Mouse (Mus musculus) heart, embryonic 15.5 days (tissue): ENCODE data around the gene Gpt2. TPM values are rescaled to one million over a fixed set of nuclear protein-coding genes. Genes with fewer than 3 reads are reported as not detected.

Experiments
- ATAC-seq: fragments of 200-750 bp; cut with Nextera tagmentation; replicated peaks from 2 replicates; pipeline ENCODE4 v1.8.0; 2017; ENCODE audit warnings: low read depth, moderate TSS enrichment; ENCODE audit not compliant: insufficient number of reproducible peaks, insufficient read depth, low FRiP score
- H3K27ac ChIP-seq: fragments of 300-500 bp; sonication (generic); 2 replicates; pipeline ENCODE4 v1.5.1; 2015; ENCODE audit warnings: mild to moderate bottlenecking, inconsistent platforms
- H3K27me3 ChIP-seq: fragments of 300-500 bp; sonication (generic); 2 replicates; pipeline ENCODE4 v1.6.1; 2015; ENCODE audit warnings: inconsistent platforms
- H3K36me3 ChIP-seq: fragments of 300-500 bp; sonication (generic); 2 replicates; pipeline ENCODE4 v1.6.1; 2015; ENCODE audit warnings: mild to moderate bottlenecking, inconsistent platforms
- H3K4me1 ChIP-seq: fragments of 300-500 bp; sonication (generic); replicated peaks from 2 replicates; pipeline ENCODE4 v1.6.1; 2015; ENCODE audit warnings: inconsistent platforms
- H3K4me2 ChIP-seq: fragments of 300-500 bp; sonication (generic); 2 replicates; pipeline ENCODE4 v1.6.1; 2015; ENCODE audit warnings: inconsistent platforms, mild to moderate bottlenecking, moderate library complexity
- H3K4me3 ChIP-seq: fragments of 300-500 bp; sonication (generic); 2 replicates; pipeline ENCODE4 v1.5.1; 2015; ENCODE audit warnings: mild to moderate bottlenecking, inconsistent platforms
- H3K9ac ChIP-seq: fragments of 300-500 bp; sonication (generic); 2 replicates; pipeline ENCODE4 v1.6.1; 2015; ENCODE audit warnings: mild to moderate bottlenecking, inconsistent platforms
- H3K9me3 ChIP-seq: fragments of 300-500 bp; sonication (generic); replicated peaks from 2 replicates; pipeline ENCODE4 v1.6.1; 2016; ENCODE audit warnings: inconsistent platforms
- WGBS: fragments of 180-500 bp; shearing (Covaris S2); methylation state at CpG from one replicate; pipeline ENCODE4 v1.1.7; 2015; ENCODE audit warnings: mixed read lengths; 5-methylcytosine and 5-hydroxymethylcytosine counted together
- polyA plus RNA-seq: library from polyadenylated mRNA; unstranded; fragments of >200 nt; fragmentation: Nextera tagmentation; extraction: Ambion mirVana; gene quantifications from 2 replicates; pipeline ENCODE4 v1.2.1, GENCODE M21; 2015

Gpt2 gene
- polyA plus RNA-seq, 1 experiment from 2014 or later = 5.5 TPM

DNA sequence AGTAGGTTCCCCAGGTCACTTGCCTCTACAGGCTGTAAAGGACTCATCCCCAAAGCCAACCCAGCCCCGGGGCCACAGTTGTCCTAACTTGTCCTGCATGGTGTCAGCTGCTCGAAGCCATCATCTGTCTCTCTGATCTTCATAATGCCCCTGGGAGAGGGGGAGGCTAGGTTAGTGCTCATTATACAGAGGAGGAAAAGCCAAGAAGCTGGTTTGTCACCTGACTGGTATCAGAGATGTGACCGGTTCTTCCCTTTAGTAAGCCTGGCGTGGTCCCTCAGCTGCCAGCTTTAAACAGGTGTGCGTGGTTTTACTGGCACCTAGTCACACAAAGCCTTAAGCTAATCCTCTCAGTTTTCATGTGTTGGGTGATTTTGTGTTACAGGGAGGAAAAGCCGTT is 12.3 kb downstream of the Gpt2 start:
- WGBS = 92% methylated on average over 6 of the region's 6 CpGs
- Histone ChIP-seq H3K4me3 (no peak overlapping the region), H3K27ac (no peak overlapping the region), H3K4me1 (peaks cover 13% of the 10 kb centered on the region), H3K36me3 (no peaks in the 10 kb centered on the region), H3K9me3 (no peaks in the 10 kb centered on the region), H3K4me2 (no peak overlapping the region), H3K9ac (no peak overlapping the region), H3K27me3 (no peaks in the 10 kb centered on the region)
- no peak for ATAC-seq

DNA sequence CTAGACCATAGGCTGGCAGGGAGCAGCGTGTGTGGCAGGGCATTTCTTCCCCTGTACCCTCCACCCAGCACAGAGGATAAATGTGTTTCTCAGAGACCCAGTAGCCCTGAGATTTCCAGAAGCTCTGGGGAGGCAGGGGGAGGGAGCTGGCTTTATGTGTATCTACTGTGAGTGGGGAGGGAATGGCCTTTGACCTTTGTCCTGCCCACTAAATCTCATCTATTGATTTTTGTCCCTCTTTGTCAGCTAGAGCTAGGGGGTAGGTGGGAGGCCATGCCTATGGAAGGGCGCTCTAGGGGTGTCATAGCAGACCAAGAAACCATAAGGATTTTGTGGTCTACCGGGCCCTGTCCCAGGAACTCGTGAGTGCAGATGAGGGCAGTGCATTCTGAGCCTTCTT is 14.2 kb downstream of the Gpt2 start:
- Histone ChIP-seq H3K27me3 (no peaks in the 10 kb centered on the region), H3K4me3 (no peak overlapping the region), H3K4me2 (no peak overlapping the region), H3K27ac (no peak overlapping the region), H3K4me1 (peaks cover 3% of the 10 kb centered on the region), H3K36me3 (no peaks in the 10 kb centered on the region), H3K9ac (no peak overlapping the region), H3K9me3 (no peaks in the 10 kb centered on the region)
- ATAC-seq = no peak
- 79% methylated on average over 4 of the region's 4 CpGs for WGBS

DNA sequence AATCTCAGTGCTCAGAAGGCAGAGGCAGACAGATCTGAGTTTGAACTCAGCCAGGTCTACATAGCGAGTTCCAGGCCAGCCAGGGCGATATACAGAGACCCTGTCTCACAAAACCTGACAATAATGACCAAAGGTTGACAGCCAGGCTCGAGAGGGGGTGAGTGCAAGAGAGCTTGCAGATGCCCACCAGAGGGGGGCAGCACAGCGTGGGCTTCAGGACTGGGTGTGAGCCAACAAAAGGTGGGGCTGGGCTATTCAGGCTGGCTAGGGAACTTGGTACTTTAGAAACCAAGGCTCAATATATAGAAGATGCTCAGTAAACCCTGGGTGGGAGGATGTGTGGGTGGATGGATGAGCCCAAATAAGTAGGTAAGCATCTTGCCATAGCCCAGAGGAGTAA is 16.3 kb downstream of the Gpt2 start:
- Histone ChIP-seq H3K4me1 (no peaks in the 10 kb centered on the region), H3K27ac (no peak overlapping the region), H3K27me3 (no peaks in the 10 kb centered on the region), H3K4me3 (no peak overlapping the region), H3K36me3 (no peaks in the 10 kb centered on the region), H3K4me2 (no peak overlapping the region), H3K9me3 (no peaks in the 10 kb centered on the region), H3K9ac (no peak overlapping the region)
- WGBS = 74% methylated on average over 4 of the region's 4 CpGs
- no peak for ATAC-seq

DNA sequence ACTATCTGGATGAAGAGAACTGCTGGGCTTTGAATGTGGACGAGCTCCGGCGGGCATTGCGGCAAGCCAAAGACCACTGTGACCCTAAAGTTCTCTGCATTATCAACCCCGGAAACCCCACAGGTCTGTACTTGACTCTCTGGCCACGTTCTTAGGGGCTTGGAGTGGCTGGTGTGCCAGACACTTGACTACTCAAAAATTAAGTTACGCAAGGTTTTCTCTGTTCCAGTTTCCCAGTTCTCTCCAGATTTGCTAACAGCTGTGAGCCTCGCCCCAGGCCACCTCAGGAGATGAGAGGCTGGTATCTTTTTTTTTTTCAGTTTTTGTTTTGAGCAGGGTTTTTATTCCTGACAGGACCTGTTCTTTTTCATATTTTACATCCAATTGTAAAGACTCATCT is 19.9 kb downstream of the Gpt2 start:
- Histone ChIP-seq H3K27ac (no peak overlapping the region), H3K4me2 (no peak overlapping the region), H3K36me3 (no peaks in the 10 kb centered on the region), H3K9me3 (no peaks in the 10 kb centered on the region), H3K27me3 (no peaks in the 10 kb centered on the region), H3K4me3 (no peak overlapping the region), H3K9ac (no peak overlapping the region), H3K4me1 (peaks cover 3% of the 10 kb centered on the region; the same call in 1 of the 2 replicates)
- no peak for ATAC-seq
- 89% methylated on average over 8 of the region's 8 CpGs for WGBS

DNA sequence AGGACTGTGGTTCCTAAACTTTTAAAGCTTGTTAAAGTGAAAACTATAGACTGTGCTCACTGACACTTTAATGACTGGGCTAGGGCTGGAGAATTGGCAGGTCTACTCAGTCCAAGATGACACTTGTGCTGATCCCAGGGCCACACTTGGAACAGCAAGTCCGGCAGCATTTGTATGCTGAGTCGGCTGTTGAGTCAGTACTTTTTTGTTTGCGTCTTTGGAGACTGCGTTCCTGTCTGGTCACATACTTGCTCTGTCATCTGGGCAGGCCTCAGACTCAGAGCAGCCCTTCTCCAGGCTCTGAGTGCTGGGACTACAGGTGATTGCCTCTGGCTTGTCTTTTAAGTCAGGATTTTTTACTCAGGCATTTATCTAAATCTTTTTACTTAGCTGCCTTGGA is 20.9 kb downstream of the Gpt2 start:
- Histone ChIP-seq H3K4me1 (peaks cover 3% of the 10 kb centered on the region; the same call in 1 of the 2 replicates), H3K36me3 (no peaks in the 10 kb centered on the region)
- 72% methylated on average over 4 of the region's 4 CpGs for WGBS

DNA sequence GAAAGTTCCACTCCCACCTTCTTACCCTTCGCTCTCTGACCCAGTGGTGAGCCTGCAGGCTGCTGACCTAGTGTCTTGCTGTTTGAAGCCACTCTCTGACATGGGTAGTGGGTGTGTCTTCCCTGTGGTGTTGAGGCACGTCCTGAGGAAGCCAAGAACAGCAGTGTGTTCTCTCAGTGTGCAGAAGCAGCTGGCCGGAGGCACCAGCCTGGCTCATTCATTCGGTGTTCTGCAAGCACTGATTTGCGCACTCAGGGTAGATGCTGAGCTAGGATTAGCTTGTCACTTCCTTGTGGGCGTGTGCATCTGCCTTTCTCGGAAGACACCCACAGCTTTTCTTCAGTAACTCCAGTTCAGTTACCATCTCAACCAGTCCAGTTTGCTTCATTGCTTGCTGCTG is 23.0 kb downstream of the Gpt2 start:
- H3K36me3 ChIP-seq = peaks cover 3% of the 10 kb centered on the region; the same call in 1 of the 2 replicates
- H3K4me1 ChIP-seq = peaks cover 3% of the 10 kb centered on the region; the same call in 1 of the 2 replicates
- no peak overlapping the region for H3K4me2 ChIP-seq
- no peaks in the 10 kb centered on the region for H3K27me3 ChIP-seq
- H3K9me3 ChIP-seq = no peaks in the 10 kb centered on the region
- WGBS = 62% methylated on average over 7 of the region's 7 CpGs
- H3K4me3 ChIP-seq = no peak overlapping the region
- H3K9ac ChIP-seq = no peak overlapping the region
- H3K27ac ChIP-seq = no peak overlapping the region
- ATAC-seq = no peak

More for the DNA sequence above, 20.9 kb downstream of the Gpt2 start:
- ATAC-seq = no peak
- H3K4me2 ChIP-seq = no peak overlapping the region
- no peak overlapping the region for H3K27ac ChIP-seq
- no peaks in the 10 kb centered on the region for H3K27me3 ChIP-seq
- H3K9me3 ChIP-seq = no peaks in the 10 kb centered on the region
- no peak overlapping the region for H3K4me3 ChIP-seq
- H3K9ac ChIP-seq = no peak overlapping the region

DNA sequence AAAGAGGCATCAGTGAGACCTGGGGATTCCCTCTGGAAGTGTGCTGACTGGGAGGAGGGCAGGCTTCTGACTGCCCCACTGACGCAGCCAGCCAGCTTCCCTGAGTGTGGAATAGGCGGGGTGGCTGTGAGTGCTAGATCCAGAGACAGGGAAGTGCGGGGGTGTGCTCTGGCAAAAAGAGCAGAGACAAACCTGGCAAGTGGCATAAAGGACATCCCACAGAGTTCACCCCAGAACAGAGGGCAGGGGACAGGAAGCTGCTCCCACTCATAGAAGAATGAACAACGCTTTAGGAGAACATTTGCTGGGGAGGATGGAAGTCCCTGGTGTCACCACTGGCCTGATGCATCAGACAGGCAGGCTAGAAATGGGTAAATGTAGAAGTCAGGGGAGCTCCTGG is 25.0 kb downstream of the Gpt2 start:
- no peak for ATAC-seq
- Histone ChIP-seq H3K9me3 (no peaks in the 10 kb centered on the region), H3K9ac (no peak overlapping the region), H3K36me3 (peaks cover 3% of the 10 kb centered on the region; the same call in 1 of the 2 replicates), H3K4me2 (no peak overlapping the region), H3K4me3 (no peak overlapping the region), H3K4me1 (peaks cover 3% of the 10 kb centered on the region; the same call in 1 of the 2 replicates), H3K27me3 (no peaks in the 10 kb centered on the region), H3K27ac (no peak overlapping the region)
- 63% methylated on average over 4 of the region's 4 CpGs for WGBS

DNA sequence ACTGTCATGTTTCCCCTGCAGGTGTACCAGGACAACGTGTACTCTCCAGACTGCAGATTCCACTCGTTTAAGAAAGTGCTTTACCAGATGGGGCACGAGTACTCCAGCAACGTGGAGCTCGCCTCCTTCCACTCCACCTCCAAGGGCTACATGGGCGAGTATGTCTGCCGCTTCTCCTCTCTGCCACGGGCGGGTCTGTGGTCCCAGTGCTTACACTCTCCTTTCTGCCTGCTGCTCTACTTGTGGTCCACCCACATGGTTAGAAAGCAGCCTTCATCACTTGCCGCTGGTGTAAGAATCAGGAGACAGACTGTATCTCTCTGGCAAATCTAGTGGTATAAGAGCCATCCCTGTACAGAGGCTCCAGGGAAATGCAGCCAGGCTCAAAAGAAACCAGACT is 25.6 kb downstream of the Gpt2 start:
- H3K36me3 ChIP-seq = peaks cover 3% of the 10 kb centered on the region; the same call in 1 of the 2 replicates
- H3K4me3 ChIP-seq = no peak overlapping the region
- H3K4me1 ChIP-seq = peaks cover 3% of the 10 kb centered on the region; the same call in 1 of the 2 replicates
- no peak for ATAC-seq
- no peak overlapping the region for H3K27ac ChIP-seq
- 84% methylated on average over 10 of the region's 10 CpGs for WGBS
- H3K27me3 ChIP-seq = no peaks in the 10 kb centered on the region
- H3K9ac ChIP-seq = no peak overlapping the region
- no peaks in the 10 kb centered on the region for H3K9me3 ChIP-seq
- H3K4me2 ChIP-seq = no peak overlapping the region

DNA sequence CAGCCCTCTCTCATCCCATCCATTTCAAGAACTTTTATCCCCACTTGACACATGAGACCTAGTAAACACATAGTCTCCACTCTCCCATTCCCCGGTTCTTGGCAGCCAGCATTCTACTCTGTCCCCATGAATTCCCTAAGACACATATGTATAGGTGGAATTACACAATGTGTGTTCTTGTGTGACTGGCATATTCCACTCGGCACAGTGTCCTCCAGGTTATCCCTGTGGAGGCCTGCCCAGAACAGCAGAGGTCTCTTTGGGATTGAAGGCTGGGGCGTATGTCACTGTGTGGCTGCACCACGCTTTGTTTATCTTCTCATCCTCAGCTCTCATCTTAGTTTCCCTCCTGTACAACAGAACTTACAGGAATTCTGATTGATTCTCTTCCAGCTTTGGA is 28.2 kb downstream of the Gpt2 start:
- H3K4me2 ChIP-seq = no peak overlapping the region
- H3K27me3 ChIP-seq = no peaks in the 10 kb centered on the region
- H3K9ac ChIP-seq = no peak overlapping the region
- 91% methylated on average over 4 of the region's 4 CpGs for WGBS
- peaks cover 3% of the 10 kb centered on the region; the same call in 1 of the 2 replicates for H3K36me3 ChIP-seq
- no peaks in the 10 kb centered on the region for H3K9me3 ChIP-seq
- H3K4me1 ChIP-seq = peaks cover 2% of the 10 kb centered on the region; the same call in 1 of the 2 replicates
- no peak overlapping the region for H3K4me3 ChIP-seq
- no peak for ATAC-seq
- no peak overlapping the region for H3K27ac ChIP-seq

DNA sequence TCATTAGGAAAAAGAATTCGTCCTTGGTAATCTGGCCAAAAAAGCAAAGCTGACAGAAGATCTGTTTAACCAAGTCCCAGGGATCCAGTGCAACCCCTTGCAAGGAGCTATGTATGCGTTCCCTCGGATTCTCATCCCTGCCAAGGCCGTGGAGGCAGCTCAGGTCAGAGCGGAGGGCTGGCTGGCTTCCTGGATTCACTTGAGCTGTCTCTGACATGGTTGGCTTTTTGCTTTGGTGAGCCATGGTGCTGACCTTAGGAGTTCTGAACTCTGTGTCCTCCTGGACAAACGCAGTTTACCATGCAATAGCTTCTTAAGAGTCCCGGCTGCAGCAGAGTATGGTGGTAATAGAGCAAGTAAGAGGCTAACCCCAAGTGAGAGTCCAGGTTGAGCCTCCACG is 29.0 kb downstream of the Gpt2 start:
- ATAC-seq = no peak
- no peak overlapping the region for H3K9ac ChIP-seq
- H3K4me3 ChIP-seq = no peak overlapping the region
- H3K27me3 ChIP-seq = no peaks in the 10 kb centered on the region
- no peak overlapping the region for H3K4me2 ChIP-seq
- H3K36me3 ChIP-seq = peaks cover 3% of the 10 kb centered on the region; the same call in 1 of the 2 replicates
- no peak overlapping the region for H3K27ac ChIP-seq
- 86% methylated on average over 8 of the region's 8 CpGs for WGBS
- no peaks in the 10 kb centered on the region for H3K9me3 ChIP-seq
- H3K4me1 ChIP-seq = no peaks in the 10 kb centered on the region

DNA sequence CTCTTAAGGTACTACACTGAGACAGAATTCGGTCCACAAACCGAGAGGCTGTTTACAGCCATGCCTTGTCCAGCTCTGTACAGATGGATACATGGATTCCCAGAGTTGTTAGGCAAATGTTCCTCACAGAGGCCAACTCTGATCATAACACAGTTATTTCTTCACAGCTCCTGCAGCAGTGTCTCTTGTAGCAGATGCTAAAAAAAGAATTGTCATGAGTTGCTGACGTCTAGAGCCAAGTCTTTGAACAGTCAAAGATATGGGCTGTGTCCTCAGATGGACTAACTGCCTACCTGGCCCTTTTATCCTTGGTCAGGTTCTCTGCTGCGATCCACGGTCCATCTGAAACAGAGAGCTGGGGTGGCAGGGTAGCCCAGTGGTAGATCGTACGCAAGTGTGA is 31.7 kb downstream of the Gpt2 start:
- Histone ChIP-seq H3K27ac (peak overlapping the region; percentile 30), H3K4me1 (no peaks in the 10 kb centered on the region), H3K4me3 (no peak overlapping the region), H3K9ac (no peak overlapping the region), H3K36me3 (peaks cover 3% of the 10 kb centered on the region; the same call in 1 of the 2 replicates), H3K4me2 (no peak overlapping the region), H3K27me3 (no peaks in the 10 kb centered on the region), H3K9me3 (no peaks in the 10 kb centered on the region)
- ATAC-seq = no peak; the same call in 1 of the 2 replicates
- 75% methylated on average over 7 of the region's 7 CpGs for WGBS

DNA sequence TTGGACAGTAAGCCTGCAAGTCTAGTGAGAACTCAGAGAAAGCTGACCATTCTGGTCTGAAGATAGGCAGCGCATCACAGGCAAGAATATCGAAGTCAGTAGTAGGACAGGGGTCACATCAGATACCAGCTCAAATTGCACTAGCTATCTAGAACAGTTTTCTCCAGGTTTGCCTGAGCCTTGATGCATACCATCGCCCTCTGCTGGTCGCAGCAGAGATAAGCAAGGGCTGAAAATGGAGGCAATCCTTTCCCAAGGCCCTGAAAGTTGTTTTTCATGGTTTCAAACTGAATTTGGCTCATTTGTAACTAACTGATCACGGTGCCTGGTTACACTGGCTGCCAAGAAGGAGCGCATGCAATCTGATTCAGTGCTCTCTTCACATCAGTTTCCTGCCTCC is 33.7 kb downstream of the Gpt2 start:
- H3K27ac ChIP-seq = no peak overlapping the region
- no peaks in the 10 kb centered on the region for H3K36me3 ChIP-seq
- 23% methylated on average over 6 of the region's 6 CpGs for WGBS
- H3K4me1 ChIP-seq = no peaks in the 10 kb centered on the region
- no peak for ATAC-seq
- H3K9ac ChIP-seq = no peak overlapping the region
- no peak overlapping the region for H3K4me3 ChIP-seq
- H3K9me3 ChIP-seq = no peaks in the 10 kb centered on the region
- H3K4me2 ChIP-seq = no peak overlapping the region
- H3K27me3 ChIP-seq = no peaks in the 10 kb centered on the region
